Mouse (Mus musculus): Measurements from ENCODE around the gene Per1. TPM values are rescaled to one million over a fixed set of nuclear protein-coding genes. Genes with fewer than 3 reads are reported as not detected.

Gene Per1
- polyA plus RNA-seq, 1 experiment, result 42.7 TPM

DNA sequence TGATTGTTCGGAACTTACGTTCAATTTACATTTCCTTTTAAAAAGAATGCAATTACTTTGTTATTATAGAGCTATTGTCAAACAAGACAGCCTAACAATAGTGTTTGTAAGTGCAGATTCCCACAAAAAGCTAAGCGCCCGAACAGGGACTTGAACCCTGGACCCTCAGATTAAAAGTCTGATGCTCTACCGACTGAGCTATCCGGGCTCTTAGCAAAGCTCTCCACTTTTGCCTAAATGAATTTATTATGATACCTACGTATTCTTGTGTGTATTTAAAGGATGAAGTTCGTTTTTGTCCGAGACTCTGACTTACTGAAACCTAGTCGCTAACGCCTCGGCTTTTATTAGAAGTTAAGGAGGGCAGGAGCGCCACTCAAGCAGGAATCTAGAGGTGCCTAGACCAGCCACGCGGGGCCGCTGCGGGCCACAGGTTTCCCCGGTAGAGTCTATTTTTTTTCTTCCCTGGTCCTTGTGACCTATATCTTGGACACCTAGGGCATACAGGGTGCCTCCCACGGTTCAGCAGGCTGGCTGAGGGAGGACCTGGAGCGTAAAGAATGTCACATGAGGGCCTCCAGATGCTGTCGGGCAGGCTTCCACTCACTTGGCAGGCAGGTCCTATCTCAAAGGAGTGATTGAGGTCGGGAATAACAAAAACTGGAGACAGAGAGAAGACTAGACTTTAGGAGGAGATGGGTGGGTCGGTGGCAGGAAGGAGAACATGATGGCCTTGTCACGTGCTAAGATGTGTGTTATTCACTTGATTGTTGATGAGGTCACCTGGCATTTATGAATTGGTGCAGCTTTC is 30.2 kb downstream of the Per1 start:
- peak in 1 of 2 experiments; percentile 95 for DNase-seq (ENCODE audit: extremely low spot score in 1 of 2, low spot score in 1 of 2)

DNA sequence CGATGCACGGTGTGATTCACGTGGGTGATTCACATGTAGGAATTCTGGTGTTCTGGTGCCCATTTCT is 30.7 kb downstream of the Per1 start, which contains the start of gene Aloxe3:
TSS of gene Aloxe3 (plus strand) at position 45 of the 67 bp plus-strand sequence.
- DNase-seq (ENCODE audit: extremely low spot score in 1 of 2, low spot score in 1 of 2), result no peak

DNA sequence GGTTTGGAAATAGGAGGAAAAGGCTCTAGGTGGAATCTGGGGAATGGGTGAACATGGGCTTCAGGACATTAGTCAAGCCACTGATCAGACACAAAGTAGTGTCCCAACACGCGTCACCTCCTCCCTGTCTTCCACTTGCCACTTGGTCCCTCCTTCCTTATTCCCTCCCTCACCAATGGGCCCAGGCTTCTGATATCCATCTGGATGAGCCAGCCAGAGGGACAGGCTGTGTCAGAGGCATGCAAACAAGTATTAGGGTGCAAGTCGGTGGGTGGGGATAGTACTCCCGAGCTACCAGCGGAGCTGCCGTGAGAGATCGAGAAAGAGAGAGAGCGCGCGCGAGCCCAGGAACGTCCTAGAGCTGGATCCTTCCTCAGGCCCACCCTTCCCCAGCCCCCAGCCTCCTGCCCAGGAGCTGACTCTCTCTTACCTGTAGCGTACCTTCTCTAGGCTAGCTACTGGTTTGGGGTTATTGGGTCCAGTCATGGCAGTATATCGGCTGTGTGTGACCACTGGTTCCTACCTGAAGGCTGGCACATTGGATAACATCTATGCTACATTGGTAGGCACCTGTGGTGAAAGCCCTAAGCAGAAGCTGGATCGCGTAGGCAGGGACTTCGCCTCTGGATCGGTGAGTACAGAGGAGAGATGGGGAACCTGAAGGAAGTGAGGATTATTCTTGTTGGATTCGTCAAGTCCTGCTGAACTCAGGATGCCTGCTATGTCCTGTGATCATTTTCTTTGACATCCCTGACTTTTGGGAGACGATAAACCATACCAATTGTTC is 31.1 kb downstream of the Per1 start:
- peak in 1 of 2 experiments; percentile 36 for DNase-seq (ENCODE audit: extremely low spot score in 1 of 2, low spot score in 1 of 2)

DNA sequence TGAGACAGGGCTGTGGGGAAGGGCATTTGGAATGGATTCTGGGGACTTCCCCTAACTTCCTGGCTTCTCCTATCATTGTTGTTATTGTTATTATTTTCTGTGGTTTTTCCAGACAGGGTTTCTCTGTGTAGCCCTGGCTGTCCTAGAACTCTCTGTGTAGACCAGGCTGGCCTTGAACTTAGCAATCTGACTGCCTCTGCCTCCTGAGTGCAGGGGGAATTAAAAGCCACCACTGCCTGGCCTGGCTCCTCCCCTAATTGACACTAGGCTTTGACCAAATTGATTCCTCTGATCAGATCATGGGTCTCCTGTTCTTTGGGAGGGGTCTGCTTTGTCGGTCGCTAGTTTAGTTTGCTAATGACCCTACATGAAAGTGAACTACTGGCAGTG is 31.7 kb downstream of the Per1 start:
- DNase-seq (ENCODE audit: extremely low spot score in 1 of 2, low spot score in 1 of 2), result no peak

DNA sequence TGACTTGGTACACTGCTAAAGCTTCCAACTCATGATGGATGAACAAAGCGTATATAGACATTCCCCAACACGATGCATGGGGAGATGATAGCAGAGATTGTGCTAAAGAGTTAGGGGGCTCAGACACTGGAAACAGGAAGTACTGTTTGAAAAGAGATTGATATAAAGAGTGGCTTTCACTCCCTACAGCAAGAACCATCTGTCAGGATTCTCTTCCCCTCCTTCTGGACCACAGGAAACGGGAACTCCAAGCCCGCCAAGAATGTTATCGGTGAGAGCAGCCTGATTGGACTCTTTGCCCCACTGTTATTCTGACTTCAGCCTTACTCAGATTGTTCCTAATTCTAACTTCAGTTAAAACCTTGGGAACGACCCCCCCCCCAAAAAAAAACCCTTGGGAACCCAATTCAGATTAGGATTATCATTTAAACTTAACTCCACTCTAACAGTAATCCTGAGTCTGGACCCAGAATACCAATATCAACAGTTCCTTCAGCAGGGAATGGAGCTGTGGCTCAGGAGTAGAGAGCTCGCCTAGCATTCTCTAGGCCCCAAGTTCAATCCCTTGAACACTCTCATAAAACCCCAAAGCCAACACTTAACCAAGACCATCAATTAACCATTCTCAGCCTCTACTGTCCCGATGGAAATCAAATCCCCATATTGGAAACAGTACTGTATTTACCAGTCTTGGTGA is 33.6 kb downstream of the Per1 start:
- DNase-seq (ENCODE audit: extremely low spot score in 1 of 2, low spot score in 1 of 2), result no peak

DNA sequence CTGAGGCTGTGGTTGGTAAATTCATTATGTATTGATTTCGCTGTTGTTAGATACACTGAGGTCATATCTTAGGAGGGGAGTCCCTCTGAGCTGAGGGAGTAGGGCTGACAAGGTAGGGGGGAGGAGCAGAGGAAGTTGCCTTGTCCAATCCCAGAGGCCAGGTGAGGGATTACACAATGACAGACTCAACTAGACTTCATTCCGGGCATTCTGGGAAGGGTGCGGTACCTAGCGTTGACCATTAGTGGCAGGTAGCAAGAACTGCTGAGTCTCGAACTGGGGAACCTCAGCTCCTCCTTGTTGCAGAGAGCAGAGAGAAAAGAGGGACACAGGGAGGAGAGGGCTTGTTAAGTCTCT is 38.5 kb downstream of the Per1 start:
- no peak for DNase-seq (ENCODE audit: extremely low spot score in 1 of 2, low spot score in 1 of 2)

DNA sequence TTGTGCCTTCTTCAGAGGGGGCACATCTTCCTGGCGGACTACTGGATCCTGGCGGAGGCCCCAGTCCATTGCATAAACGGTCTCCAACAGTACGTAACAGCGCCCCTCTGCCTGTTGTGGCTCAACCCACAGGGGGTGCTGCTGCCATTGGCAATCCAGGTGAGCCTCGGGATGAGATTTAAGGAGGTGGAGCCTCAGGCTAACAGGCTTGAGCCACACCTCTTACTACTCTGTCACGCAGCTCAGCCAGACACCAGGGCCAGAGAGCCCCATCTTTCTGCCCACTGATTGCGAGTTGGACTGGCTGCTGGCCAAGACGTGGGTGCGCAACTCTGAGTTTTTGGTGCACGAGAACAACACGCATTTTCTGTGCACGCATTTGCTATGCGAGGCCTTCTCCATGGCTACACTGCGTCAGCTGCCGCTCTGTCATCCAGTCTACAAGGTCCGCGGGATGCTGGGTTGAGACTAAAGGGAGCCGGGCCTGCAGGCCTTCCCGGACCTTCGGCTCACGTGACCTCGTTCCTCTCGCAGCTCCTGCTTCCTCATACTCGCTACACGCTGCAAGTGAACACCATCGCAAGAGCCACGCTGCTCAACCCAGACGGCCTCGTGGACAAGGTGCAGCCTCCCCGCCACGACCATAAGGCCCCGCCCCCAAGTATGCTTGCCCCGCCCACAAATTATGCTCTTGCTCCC is 39.1 kb downstream of the Per1 start:
- peak; percentile 79 to 88 for DNase-seq (ENCODE audit: extremely low spot score in 1 of 2, low spot score in 1 of 2)

DNA sequence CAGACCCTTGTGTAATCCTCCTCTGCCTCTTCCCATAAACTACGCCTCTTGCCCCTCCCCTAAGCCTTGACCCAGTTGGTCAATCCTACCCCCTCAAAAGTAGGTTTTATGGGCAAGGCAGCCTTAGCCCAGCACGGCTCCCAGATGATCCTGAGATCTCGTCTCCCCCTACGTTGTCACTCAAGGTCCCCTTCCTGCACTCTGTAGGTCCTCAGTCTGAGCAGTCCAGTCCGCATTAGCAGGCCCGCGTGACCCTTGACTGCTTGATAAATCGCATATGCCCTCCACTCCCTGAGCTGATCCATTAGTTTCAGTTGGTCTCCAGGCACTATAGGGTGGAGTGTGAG is 39.6 kb downstream of the Per1 start:
- no peak for DNase-seq (ENCODE audit: extremely low spot score in 1 of 2, low spot score in 1 of 2)

DNA sequence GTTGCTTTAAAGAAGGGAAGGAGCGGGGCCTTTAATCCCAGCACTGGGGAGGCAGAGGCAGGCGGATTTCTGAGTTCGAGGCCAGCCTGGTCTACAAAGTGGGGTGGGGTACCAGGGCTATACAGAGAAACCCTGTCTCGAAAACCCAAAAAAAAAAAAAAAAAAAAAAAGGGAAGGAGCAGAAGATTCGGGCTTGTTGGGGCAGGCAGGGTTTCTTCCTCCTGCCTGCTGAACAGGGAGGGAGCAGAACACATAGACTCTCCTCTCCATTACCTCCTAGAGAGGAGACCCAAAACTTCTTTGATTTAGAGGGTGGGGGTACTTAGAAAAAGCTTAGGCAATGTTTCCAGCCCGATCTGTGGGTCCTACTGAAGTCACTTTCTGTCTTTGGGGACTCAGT is 40.3 kb downstream of the Per1 start:
- DNase-seq (ENCODE audit: extremely low spot score in 1 of 2, low spot score in 1 of 2), result no peak

DNA sequence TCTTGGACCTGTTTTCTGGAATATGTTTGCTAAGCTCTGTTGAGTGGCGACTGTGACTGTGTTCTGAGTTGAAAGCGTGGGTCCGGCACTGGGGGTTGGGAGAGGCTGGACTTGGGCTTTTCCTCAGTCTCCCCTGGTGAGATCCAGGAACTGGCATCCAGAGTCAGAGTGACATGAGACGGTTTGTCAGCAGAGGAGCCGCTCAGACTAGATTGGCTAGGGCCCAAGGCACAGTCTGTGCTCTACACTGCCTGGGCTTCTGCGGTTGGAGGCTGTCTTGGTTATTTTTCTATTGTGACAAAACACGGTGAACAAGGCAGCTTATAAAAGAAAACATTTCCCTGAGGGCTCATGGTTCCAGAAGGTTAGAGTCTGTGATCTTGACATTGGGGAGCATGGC is 52.5 kb downstream of the Per1 start:
- DNase-seq (ENCODE audit: extremely low spot score in 1 of 2, low spot score in 1 of 2), result no peak

DNA sequence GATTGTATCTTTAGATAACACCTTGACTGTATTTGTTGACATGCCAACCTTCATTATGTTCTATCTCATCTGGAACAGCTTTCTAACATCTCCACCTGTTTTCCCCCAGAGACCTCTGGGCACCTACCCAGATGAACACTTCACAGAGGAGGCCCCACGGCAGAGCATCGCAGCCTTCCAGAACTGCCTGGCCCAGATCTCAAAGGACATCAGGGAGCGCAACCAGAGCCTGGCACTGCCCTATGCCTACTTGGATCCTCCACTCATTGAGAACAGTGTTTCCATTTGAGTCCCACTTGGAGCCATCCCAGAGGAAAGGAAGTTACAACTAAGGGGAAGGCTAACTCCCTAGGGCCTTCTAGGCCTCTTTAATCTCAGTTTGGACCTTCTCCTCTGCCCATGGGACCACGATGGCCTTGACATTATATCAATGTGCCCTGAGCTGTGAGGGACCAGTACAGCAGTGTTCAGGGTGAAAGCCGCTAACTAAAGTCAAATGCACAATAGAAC is 53.5 kb downstream of the Per1 start:
- DNase-seq (ENCODE audit: extremely low spot score in 1 of 2, low spot score in 1 of 2), result no peak

DNA sequence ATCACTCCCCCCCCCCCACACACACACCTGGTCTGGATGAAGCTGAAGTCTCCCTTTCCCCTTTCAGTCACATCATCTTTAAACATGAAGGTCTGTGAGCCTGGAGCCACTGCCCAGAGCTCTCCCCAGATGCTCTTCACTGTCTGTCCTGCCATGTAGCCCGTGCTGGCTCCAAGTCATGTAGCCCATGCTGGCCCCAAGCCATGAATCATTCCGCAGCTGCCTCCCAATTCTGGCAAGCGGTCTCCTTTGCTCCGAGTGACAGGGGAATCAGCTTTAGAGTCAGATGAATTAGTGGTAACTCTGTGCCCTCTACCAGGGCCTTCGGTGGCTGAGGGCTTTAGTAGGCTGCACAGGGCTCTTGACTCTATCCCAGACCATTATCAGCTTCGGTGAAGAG is 54.7 kb downstream of the Per1 start:
- DNase-seq (ENCODE audit: extremely low spot score in 1 of 2, low spot score in 1 of 2), result no peak

DNA sequence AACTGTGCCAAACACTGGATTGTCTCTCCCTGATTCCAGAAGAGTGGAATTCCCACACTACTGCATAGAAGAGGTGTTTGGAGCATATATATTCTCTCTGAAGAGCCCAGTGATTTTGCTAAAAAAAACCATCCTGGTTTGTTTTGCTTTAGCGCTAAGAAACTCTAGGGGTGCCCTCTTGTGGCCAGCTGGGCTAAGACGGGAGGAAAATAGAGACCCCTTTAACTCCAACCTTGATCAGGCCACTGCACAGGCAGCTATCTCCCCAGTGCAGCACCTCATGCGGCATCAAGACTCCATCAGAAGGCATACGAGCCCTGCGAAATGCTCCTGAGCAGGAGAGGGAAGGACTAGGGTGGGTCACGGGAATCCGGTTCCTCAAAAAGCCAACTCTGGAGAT is 55.4 kb downstream of the Per1 start:
- DNase-seq (ENCODE audit: extremely low spot score in 1 of 2, low spot score in 1 of 2), result peak in 1 of 2 experiments; percentile 80

DNA sequence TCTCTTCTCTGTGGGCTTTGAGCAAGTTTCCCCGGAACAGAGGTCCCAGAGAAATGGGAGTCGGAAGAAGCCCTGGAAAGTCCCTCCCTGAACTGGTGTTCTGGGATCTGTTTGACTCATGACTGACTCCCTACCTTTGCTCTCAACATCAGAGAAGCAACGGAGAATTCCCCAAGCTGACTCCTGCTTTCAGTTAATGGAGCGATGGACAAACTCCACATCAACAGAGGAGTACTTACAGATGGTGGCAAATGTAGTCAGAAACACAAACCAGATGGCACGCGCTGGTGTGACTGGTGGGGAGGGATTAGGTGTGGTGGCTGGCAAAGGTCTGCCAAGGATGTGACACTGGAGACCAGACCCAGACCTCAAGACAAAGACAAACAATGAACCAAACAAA is 56.0 kb downstream of the Per1 start:
- DNase-seq (ENCODE audit: extremely low spot score in 1 of 2, low spot score in 1 of 2), result no peak

DNA sequence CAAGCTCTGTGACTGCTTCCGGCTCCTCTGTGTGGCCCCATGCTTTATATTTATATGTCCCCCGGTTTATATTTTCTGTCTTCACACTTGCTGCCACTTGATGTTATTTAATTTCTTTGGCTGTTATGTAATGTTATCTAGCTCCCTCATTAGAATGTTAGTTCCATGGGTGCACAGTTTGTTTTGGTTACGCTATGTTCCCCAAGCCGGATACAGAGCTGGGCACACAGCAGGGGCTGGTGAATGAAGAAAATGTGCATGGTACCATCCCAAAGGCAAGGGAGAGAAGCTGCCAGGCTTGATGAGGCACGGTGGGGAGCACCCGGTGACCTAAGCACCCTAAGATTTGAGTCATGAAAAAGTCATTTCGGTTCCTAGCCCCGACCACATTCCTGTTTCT is 58.8 kb downstream of the Per1 start:
- DNase-seq (ENCODE audit: extremely low spot score in 1 of 2, low spot score in 1 of 2), result no peak

DNA sequence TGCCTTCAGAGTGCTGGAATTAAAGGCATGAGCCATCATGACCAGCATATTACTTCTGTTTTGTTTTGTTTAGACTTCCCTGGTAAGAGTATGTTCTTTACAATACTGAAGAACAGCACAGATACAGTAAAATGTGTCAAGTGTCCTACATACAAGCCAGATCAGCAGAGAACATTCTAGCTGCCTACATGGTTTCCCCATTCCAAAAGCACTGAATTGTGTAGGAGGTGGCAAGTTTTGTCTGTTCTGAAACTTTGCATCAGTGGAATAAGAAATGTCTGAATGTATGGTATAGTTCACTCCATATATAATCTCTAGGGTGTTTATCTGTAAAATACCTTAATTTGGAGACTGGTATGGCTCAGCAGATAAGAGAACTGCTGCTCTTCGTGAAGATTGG is 60.3 kb downstream of the Per1 start:
- peak in 1 of 2 experiments; percentile 50 for DNase-seq (ENCODE audit: extremely low spot score in 1 of 2, low spot score in 1 of 2)

DNA sequence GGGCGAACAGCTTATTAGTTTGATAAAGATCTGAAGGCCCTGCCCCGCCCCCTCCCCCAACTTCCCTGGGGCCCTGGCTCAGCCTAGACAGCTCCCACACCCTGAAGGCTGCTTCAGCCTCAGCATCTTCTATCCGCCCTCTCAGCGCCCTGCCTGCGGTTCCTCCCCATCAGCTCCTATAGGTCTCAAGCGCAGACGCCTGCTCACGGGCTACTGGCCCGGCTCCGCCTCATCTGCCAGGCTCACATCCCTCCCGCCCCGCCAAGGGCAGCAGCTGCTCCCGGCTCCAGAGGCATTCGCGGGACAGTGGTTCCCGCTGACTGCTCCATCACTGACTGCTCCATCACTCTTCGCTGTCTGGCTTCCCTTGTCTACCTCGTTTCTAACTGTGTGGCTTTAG is 61.8 kb downstream of the Per1 start, which contains the start of gene Alox12b:
TSS of gene Alox12b (plus strand) at position 190 of the 400 bp plus-strand sequence.
- peak in 1 of 2 experiments; percentile 51 for DNase-seq (ENCODE audit: extremely low spot score in 1 of 2, low spot score in 1 of 2)

Data from frontal cortex, adult 2 months (tissue).